Mouse (Mus musculus): ENCODE results near the gene Dixdc1.
"Not testable (repeated sequence)": the region's sequence is repeated elsewhere in the genome, so short reads cannot be mapped to it uniquely, and the experiment has no call there.

Gene Dixdc1

DNA sequence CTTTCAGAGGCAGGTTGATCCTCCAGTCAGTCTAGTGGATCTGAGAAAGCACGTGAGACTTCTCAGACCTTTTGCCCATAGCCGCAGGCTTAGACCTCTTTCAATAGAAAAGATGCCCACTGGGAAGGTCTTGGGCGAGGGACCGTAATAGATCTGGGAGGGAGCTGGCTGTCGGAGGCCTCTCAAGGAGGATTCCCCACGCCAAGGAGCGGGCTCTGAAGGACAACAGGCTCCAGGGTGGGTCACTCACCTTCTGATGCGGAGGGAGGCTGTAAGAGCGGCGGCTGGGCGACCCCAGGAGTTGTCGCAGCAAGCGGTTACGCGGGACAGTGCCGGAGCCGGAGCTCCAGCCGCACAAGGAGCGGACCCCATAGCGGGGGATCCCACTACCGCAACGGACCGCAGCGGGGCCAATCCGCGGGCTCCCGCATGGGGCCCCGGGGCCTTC, 80.4 kb downstream of the Dixdc1 start:
- DNase-seq (ENCODE audit: low read depth, low spot score), result no peak

DNA sequence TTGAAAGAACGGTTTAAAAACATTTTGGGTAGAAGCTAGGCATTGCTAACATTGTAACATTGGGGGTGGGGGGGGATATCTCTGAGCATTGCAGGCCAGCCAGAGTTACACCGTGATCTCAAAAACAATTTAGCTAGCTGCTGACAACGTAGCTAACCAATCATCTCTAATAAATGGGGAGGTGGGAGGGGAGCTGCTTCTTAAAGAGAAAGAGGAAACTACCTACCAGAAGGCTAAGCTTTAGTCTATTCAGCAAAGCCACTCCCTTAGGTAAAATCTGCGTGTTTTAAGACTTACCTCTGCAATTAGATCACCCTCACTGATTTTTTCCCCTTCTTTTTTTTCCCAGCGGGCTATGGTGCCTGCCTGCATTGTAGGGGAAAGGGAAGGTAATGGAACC, 80.9 kb downstream of the Dixdc1 start:
- DNase-seq (ENCODE audit: low read depth, low spot score), result no peak

DNA sequence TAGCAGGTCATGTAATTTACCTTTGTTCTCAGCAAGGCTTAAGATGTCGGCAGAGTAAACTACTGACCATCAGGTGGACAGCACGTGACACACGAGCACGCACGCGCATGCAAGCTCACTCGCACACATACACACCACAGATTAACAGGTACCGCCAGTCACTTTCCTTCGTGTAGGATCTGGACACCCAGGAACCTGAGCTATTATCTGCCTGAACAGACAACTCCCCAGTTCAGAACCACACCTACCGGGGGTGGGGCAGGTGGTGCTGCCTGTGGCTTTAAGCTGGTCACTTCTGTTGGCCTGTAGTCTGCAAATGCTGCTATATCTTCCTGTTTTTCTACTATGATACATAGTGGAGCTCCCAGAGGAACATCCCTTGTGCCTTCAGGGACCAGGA, 88.8 kb downstream of the Dixdc1 start:
- no peak for DNase-seq (ENCODE audit: low read depth, low spot score)

DNA sequence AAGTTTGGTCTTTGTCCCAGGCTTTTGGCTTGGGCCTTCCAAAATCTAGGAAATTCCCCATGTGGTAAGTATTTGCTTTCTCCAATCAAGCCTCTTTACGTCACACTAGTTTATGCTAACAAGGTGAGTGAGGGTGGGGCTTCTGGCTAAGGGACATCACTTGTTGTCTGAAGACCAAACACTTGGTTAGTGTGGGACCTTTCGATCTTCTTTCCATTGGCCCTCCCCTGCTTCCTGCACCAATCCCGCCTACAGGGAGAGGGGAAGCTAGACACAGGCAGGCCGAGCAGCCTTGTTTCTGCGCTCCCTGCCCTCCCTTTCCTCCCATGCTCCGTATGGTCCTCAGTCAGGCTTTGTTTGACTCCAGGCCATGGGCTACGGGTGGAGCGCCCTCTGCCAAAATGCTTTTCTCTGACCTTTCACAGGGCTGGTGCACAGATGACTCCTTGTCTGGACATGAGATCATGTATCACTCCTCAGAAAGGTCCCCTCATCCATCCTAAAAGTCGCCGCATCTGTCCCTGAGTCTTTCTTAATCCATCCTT, 92.4 kb downstream of the Dixdc1 start:
- no peak for DNase-seq (ENCODE audit: low read depth, low spot score)

DNA sequence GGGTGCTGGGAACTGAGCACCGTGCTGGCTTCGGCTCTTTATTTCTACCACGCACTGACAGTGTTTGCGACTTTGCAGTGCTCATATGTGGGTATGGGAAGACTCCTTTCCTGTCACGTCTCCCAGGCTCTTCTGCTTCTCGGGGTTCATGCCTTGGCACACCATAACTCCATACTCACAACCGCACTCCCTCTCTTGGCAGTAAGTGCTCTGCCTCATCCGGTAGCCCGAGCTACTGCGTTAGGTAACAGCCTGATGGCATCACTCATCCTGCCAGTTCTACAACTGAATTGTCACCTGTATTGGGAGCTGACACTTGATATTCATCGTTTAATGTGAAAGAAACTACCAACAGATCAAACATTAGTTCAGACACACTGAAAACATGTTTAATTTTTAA, 105.0 kb downstream of the Dixdc1 start:
- DNase-seq (ENCODE audit: low read depth, low spot score), result no peak

DNA sequence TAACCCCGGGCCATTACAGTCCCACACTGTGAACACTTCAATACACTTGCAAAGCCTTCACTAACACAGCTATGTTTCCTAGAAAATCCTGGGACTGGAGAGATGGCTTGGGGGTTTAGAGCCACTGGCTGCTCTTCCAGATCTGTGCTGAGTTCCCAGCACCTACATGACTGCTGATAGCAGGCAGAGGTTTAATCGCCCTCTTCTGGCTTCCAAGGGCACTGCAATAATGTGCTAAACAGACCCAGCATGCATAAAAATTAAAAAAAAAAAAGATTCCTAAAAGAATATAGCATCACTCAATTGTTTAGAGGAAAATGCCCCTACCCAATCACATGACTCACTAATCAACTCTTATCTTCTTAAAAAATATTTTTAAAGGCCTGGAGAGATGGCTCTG, 106.3 kb downstream of the Dixdc1 start:
- no peak for DNase-seq (ENCODE audit: low read depth, low spot score)

DNA sequence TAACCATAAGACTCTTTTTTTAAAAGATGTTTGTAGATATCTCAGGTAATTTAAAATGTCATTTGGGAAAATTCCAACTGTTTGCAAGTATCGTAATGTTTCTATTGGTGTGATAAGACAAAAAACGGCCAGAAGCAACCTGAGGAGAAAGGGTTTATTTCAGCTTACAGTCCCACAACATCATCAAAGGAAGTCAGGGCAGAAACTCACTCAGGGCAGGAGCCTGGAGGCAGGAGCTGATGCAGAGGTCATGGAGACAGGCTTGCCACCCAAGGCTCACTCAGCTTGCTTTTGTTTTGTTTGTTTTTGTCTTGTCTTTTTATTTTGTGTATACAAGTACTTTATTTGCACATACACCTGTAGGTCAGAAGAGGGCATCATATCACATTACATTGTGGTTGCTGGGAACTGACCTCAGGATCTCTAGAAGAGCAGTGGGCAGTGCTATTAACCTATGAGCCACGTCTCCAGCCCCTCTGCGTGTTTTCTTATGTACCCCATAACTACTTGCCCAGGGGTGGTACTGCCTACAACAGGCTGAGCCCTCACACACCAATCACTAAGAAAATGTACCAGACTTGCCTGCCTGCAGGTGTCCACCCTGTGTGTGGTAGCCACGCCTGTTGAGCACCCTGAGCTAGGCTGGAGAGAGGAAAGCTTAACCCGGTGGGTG, 107.2 kb downstream of the Dixdc1 start:
- no peak for DNase-seq (ENCODE audit: low read depth, low spot score)

DNA sequence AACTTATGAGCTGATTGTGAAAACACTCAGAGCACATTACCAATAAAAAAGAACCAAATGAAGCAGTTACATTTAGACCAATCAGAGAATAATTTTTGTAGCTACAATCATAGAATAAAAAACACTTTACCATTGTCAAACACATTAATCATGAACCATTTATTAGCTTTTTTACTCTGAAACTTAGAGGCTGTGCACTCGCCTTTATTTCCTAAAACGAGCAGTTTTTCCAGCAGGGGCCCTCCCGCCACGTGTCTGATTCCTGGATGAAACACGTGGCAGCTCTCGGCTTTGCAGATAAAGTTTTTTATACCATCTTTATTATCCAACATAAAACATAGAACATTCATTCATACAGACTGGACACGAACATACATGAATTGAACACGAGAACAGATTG, 108.4 kb downstream of the Dixdc1 start:
- DNase-seq (ENCODE audit: low read depth, low spot score), result not testable (repeated sequence)

DNA sequence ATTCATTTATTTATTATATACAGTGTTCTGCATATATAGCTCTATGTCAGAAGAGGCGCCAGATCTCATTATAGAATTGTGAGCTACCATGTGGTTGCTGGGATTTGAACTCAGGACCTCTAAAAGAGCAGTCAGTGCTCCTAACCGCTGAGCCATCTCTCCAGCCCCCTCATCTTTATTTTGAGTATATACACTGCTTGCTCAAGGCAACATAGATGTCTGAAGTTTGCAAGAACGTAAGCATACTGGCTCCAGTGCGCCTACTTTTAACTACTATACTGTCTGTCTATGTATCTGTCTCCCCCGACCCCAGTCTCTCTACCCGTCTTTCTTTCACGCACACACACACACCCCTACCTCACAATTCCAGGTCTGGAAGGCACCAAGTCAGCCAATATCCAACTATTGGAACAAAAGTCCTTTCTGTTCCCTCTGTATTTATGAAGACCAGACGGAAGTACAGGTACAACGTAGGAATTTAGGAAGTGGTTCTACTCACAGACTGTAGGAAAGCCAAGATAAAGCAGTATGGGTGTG, 121.5 kb downstream of the Dixdc1 start:
- DNase-seq (ENCODE audit: low read depth, low spot score), result no peak

DNA sequence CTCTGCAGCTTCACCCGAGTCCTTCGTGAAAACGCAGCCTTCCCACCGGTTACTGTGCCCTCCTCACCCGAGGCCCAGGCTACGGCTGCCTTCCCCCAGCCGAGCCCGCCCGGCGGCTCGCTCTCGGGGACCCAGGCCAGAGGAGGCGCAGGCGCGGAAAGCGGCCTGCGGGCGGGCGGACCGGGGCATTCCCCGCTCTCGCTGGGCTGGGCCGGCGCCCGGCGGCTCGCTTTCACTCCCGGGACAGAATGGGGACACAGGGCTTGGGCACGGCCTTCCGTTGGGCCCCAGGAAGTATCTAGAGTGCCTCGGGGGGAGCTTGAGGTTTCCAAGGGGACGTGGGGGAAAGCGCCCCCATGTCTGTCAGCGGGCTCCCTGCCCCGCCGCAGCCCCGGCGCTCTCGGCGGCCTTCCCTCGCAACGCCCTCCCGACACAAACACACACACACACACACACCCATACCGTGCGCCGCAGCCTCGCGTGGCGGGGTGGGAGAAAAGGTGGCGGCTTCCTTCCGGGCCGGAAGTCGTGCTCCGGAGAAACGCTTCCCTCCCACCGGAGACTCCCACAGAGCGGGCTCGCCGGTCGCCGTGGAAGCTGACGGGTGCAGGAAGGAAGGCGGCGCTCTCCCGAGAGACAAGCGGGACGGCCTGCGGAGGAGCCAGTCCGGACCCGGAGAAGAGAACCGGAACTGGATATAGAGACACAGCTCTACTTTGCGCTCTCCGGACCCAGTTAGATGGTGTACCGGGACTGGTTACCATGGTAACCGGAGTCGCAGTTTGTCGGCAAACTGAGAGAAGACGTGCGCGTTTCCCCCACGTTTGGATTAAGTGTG, 122.3 kb downstream of the Dixdc1 start, which contains the start of the genes Pih1d2 and Nkapd1:
Gene Pih1d2 (plus strand): TSS at position 556 of the 838 bp plus-strand sequence.
Gene Nkapd1 (minus strand): TSS at position 699 of the 838 bp plus-strand sequence.
- DNase-seq (ENCODE audit: low read depth, low spot score), result peak; percentile 83

DNA sequence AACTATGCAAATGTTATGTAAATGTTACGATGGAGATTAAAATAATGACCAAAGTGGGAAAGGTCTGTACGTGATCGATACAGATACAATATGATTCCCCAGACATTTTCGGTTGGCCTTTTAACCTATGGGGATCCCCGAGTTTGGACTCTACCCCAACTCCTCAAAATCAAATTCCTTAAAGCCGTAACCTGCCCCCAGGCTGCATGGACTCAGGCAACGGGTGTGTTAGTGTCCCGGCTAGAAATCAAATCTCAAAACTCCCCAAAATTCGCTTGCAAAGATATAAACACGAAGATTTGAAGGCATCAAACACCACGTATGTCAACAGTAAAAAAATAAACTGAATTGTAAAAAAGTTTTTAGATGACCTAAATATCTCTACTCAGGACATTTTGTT, 123.2 kb downstream of the Dixdc1 start:
- no peak for DNase-seq (ENCODE audit: low read depth, low spot score)
